Mouse (Mus musculus) urinary bladder, postnatal 25 days (tissue): ENCODE data around the gene Lyz1.
"Not testable (repeated sequence)": the region's sequence is repeated elsewhere in the genome, so short reads cannot be mapped to it uniquely, and the experiment has no call there.

ENCODE experiments used
- DNase-seq: peaks from one replicate; pipeline ENCODE4 v3.0.0; 2022; ENCODE audit warnings: low spot score

Gene Lyz1

GRCm38 (mm10) chr10:117292671-117293070 is at the start of gene Lyz1:
Lyz1 (minus strand) TSS chr10:117292868.
- DNase-seq, result no peak

GRCm38 (mm10) chr10:117342406-117342805 is 49.7 kb upstream of the Lyz1 start:
- no peak for DNase-seq

- no peak for DNase-seq
These were observed 48.4 kb upstream of the Lyz1 start for GRCm38 (mm10) chr10:117341029-117341428.

GRCm38 (mm10) chr10:117339241-117339640 is 46.6 kb upstream of the Lyz1 start:
- no peak for DNase-seq

GRCm38 (mm10) chr10:117337946-117338345 is 45.3 kb upstream of the Lyz1 start:
- no peak for DNase-seq

GRCm38 (mm10) chr10:117335649-117336048 is 43.0 kb upstream of the Lyz1 start:
- no peak for DNase-seq

- no peak for DNase-seq
These were observed 37.9 kb upstream of the Lyz1 start for GRCm38 (mm10) chr10:117330521-117330920.

GRCm38 (mm10) chr10:117323782-117324181 is 31.1 kb upstream of the Lyz1 start:
- DNase-seq, result no peak

- no peak for DNase-seq
These were observed 30.0 kb upstream of the Lyz1 start for GRCm38 (mm10) chr10:117322630-117323029.

- no peak for DNase-seq
These were observed 27.9 kb upstream of the Lyz1 start for GRCm38 (mm10) chr10:117320571-117320981.

GRCm38 (mm10) chr10:117316391-117316790 is 23.7 kb upstream of the Lyz1 start:
- DNase-seq, result no peak

- DNase-seq, result no peak
These were observed 20.5 kb upstream of the Lyz1 start for GRCm38 (mm10) chr10:117313133-117313532.

- DNase-seq, result no peak
These were observed 19.5 kb upstream of the Lyz1 start for GRCm38 (mm10) chr10:117312168-117312567.

GRCm38 (mm10) chr10:117304371-117304770 is 11.7 kb upstream of the Lyz1 start:
- DNase-seq, result no peak

GRCm38 (mm10) chr10:117301688-117302087 is 9.0 kb upstream of the Lyz1 start:
- DNase-seq, result no peak

- no peak for DNase-seq
These were observed 7.3 kb upstream of the Lyz1 start for GRCm38 (mm10) chr10:117299901-117300520.

GRCm38 (mm10) chr10:117299106-117299505 is 6.4 kb upstream of the Lyz1 start:
- no peak for DNase-seq

GRCm38 (mm10) chr10:117298336-117298735 is 5.7 kb upstream of the Lyz1 start:
- no peak for DNase-seq

GRCm38 (mm10) chr10:117290936-117291335 is 1.7 kb downstream of the Lyz1 start:
- DNase-seq, result not testable (repeated sequence)

GRCm38 (mm10) chr10:117290046-117290870 is 2.4 kb downstream of the Lyz1 start:
- DNase-seq, result no peak

GRCm38 (mm10) chr10:117289034-117289505 is 3.6 kb downstream of the Lyz1 start:
- not testable (repeated sequence) for DNase-seq

GRCm38 (mm10) chr10:117288197-117289033 is 4.3 kb downstream of the Lyz1 start:
- DNase-seq, result no peak
